Mouse (Mus musculus) kidney, postnatal 14 days (tissue): Measurements from ENCODE around the gene Ing1.
"Not testable (repeated sequence)": the region's sequence is repeated elsewhere in the genome, so short reads cannot be mapped to it uniquely, and the experiment has no call there.

Source experiments
- DNase-seq: peaks from one replicate; pipeline ENCODE4 v3.0.0; 2022; ENCODE audit warnings: mixed read lengths

Ing1 gene

GRCm38 (mm10) chr8:11551497-11551896, 3.9 kb upstream of the Ing1 start:
- DNase-seq = not testable (repeated sequence)

- no peak for DNase-seq
These were observed 3.0 kb upstream of the Ing1 start for GRCm38 (mm10) chr8:11552390-11552789.

- peak; percentile 99 for DNase-seq
These were observed 585 bp downstream of the Ing1 start for GRCm38 (mm10) chr8:11555720-11556591.

GRCm38 (mm10) chr8:11556691-11557423, 1.5 kb downstream of the Ing1 start:
- peak; percentile 54 for DNase-seq

GRCm38 (mm10) chr8:11557424-11557767, 2.0 kb downstream of the Ing1 start:
- no peak for DNase-seq

GRCm38 (mm10) chr8:11557768-11558629, 2.6 kb downstream of the Ing1 start:
- DNase-seq = peak; percentile 99

GRCm38 (mm10) chr8:11559511-11559910, 4.1 kb downstream of the Ing1 start:
- DNase-seq = no peak

- no peak for DNase-seq
These were observed 4.8 kb downstream of the Ing1 start for GRCm38 (mm10) chr8:11560220-11560619.

GRCm38 (mm10) chr8:11564236-11564635, 8.9 kb downstream of the Ing1 start:
- DNase-seq = no peak

GRCm38 (mm10) chr8:11564721-11565120, 9.3 kb downstream of the Ing1 start:
- no peak for DNase-seq

- not testable (repeated sequence) for DNase-seq
These were observed 12.8 kb downstream of the Ing1 start for GRCm38 (mm10) chr8:11568193-11568592.

GRCm38 (mm10) chr8:11569260-11570097, 14.1 kb downstream of the Ing1 start:
- no peak for DNase-seq

- DNase-seq = no peak
These were observed 15.4 kb downstream of the Ing1 start for GRCm38 (mm10) chr8:11570742-11571141.

- no peak for DNase-seq
These were observed 16.6 kb downstream of the Ing1 start for GRCm38 (mm10) chr8:11571950-11572349.

GRCm38 (mm10) chr8:11572428-11572827, 17.1 kb downstream of the Ing1 start:
- DNase-seq = no peak

GRCm38 (mm10) chr8:11574911-11575603, 19.7 kb downstream of the Ing1 start:
- DNase-seq = peak; percentile 21

- no peak for DNase-seq
These were observed 20.4 kb downstream of the Ing1 start for GRCm38 (mm10) chr8:11575604-11576384.

GRCm38 (mm10) chr8:11585513-11586373, 30.4 kb downstream of the Ing1 start:
- DNase-seq = no peak

GRCm38 (mm10) chr8:11586374-11586745, 31.0 kb downstream of the Ing1 start:
- DNase-seq = no peak

- DNase-seq = no peak
These were observed 36.5 kb downstream of the Ing1 start for GRCm38 (mm10) chr8:11591837-11592236.
